Mouse (Mus musculus) layer of hippocampus, adult 18-20 months (tissue): Measurements from ENCODE around the gene Fdx1. TPM values are rescaled to one million over a fixed set of nuclear protein-coding genes. Genes with fewer than 3 reads are reported as not detected.

ENCODE experiments used
- DNase-seq, 2 experiments: peaks; one replicate each; pipeline ENCODE4 v3.0.0; 2022; ENCODE audit warnings: low spot score in 2 of 2
- long read RNA-seq: library from polyadenylated mRNA; stranded (forward); transcript quantifications from one replicate; pipeline ENCODE4 v2.0.0, GENCODE M21; 2021
- total RNA-seq, 2 experiments: library from RNA; stranded (reverse); gene quantifications; 2 replicates each; pipeline ENCODE4 v1.2.3; 2021

Fdx1 gene
- total RNA-seq = 10 to 100 TPM; 20.6 to 25.7 TPM
- long read RNA-seq, transcript Fdx1-201 (4 exons, 875 nt) = major isoform, 9 of 12 reads
- long read RNA-seq, partial matches to known transcripts = 1 of 12 reads
- long read RNA-seq, other reads (novel, unspliced or antisense) = 2 of 12 reads

DNA sequence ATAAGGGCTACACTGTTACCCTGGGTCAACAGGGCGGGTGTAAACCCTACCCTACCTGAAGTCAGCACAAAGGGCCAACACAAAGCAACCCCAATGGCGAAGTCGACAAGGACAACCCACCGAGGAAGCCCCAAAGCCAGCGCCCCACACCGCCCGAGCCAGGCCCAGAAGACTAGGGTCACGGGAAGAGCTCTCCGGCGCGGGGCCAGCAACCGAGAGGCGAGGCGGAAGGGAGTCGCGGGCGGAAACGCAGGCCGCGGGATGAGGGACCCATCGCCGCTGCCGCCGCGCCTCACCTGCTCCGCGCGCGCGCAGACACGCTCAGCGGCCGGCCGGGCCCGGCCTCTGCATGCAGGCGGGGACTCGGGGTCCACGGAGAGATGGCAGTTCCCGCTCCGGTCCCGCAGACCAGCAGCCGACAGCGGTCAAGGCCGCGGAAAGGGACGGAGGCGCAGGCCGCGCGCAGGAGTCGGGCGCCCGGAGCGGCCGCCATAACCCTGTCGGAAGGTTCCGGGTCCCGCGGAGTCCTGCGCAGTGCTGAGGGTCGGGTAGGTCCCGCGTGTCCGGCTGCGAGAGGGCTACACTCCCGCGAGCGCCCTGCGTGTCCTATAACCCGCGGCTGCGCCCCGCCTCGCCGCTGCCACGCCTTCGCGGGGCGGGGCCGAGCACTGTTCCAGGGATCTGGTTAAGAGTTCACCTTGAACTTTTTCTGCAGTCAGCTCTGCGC is at the start of gene Fdx1:
Gene Fdx1, minus strand, starts transcription at position 582 of the 727 bp plus-strand sequence.
- DNase-seq = peak; percentile 11 to 64

DNA sequence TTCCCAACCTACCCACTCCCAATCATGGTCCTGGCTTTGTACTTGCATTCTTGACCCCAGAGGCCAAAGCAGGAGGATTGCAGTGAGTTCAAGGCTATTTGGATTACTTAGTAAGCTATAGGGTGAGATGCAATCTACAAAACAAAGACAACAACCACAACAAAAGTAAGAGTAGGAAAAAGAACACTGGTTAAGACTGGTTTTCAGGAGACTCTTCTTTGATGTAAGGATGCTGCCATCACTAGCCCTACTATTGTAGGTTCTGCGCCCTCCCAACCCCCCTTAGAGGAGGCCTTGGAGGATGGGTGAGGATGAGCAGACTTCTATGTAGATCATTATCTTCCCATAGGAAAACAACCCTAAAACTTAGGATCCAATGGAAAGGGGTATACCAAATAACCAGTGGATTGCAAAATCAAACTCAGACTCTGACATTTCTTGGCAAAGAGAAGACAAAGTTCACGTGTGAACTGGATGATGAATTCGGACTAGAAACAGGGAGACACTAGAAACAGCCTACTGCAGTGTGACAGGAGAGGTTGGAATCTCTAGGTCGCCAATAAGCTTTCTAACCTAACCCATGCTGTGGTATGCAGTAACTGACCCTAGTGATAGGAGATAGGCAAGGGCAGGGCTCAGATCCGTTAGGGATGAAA is 49.6 kb upstream of the Fdx1 start:
- DNase-seq = no peak

DNA sequence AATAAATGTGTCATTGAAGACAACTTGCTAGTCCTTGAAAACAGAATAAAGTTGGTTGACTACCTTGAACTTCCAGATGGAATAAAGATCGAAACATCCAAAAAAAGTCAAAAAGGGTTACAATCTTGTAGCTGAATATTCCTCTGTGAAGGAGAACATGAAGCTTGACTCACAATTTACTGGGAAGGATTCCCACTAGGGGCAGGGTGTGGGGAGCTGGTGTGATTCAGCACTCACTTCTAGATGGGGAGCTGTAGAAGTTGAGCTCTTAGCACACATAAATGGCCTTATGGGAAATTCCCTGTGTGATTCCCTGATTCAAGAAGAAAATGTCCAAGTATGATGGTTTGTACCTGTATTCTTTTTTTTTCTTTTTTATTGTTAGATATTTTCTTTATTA is 49.0 kb upstream of the Fdx1 start:
- DNase-seq = no peak

DNA sequence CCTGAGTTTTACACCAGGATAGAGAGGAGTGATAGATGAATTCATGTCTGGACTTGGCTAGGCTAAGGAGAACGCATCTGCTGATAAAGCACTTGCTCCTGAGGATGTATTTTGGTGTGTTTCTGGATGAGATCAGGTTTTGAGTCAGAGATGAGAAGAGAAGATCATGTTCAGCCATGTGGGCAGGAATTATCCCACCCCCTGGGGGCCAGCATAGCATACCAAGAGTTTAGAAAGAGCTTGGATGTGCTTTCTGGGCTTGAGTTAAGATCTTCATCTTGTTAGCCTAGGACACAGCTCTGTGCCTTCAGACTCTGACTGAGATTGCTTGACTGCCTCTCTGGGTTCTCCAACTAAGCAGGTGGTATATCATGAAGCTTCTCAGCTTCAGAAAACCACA is 45.2 kb upstream of the Fdx1 start:
- no peak for DNase-seq

DNA sequence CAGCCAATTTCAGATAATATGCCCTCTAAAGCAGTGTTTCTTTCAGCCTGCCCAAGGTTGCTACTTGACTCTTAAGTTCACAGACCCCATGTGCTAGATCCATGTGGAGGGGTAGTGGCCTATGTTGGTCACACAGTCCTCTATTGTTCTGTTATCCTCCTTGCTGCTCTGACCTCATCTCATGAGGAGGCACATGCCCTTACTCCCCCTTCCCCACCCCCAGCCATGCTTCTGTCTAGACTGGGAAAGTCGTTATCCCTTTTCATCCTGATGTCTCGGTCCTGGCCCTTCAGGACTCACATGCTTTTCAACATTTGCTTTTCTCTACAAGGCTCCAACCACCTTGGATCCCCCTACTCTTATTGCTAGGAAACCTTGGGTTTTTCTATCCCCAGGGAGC is 44.0 kb upstream of the Fdx1 start:
- no peak for DNase-seq

DNA sequence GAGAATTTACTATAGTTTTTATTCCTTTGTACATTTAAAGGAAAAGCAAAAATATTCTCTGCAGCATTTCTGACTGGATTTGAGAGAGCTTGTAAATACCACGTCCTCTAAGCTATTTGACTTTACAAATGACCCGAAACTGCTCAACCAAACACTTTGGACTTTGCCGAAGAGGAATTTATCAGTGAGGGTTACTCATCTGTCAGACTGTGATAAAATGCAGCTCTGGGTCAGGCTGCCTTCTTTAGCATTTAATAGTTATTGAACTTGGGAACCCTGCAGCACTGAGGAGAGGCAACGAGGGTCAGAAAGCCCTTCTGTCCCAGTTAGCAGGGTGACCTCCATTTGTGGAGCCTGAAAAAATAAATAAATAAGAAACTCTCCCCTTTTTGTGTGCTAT is 40.1 kb upstream of the Fdx1 start:
- no peak for DNase-seq

DNA sequence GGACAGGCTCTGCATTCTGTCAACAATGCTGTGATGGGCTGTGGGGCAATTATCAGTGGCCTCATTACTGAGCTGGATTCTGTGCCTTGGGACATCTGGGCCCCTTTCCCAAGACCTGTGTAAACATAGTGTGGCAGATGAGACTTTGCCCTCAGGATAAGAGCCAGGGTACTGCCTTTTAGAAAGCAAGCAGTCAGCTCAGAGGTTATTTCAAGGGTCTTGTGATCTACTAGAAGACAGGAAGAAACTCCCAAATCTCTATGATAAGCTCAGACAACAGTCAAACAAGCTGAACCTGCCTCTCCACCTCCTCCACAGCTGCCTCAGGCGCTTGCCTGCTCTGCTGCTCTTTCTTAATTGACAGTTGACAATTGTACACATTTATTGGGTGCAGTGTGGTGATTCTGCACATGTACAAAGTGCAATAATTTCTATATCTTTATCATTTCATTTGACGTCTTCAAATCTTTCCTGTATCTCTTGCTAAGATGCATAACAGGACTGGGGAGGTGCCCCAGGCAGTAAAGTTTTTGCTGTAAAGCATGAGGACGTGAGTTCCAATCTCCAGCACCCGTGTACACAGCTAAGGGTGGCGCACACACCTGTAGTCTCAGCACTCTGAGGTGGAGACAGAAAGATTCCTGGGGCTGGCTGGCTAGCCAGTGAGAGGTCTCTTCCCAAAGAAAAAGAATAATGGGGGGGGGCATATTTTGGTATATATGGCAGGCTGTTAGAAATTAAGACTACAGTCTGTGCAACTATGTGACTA is 32.2 kb upstream of the Fdx1 start:
- DNase-seq = no peak

DNA sequence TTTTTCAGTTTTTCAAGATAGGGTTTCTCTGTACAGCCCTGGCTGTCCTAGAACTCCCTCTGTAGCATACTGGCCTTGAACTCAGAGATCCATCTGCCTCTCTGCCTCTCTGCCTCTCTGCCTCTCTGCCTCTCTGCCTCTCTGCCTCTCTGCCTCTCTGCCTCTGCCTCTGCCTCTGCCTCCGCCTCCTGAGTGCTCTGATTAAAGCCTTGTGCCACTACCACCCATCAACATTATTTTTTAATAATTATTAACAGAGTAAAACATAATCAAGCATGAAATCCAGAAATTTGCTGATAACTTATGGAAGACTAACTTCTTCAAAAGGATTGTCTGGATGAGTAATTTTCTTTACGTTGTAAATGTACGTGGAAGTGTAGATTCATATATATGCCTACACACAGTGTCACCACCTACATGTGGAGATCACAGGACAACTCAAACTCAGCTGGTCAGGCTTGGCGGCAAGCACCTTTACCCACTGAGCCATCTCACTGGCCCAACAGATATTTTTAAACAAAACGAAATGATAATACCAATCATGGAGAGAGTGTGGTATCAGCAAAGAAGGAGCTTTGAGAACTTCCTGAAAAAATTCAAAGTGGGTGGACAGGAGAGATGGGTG is 31.4 kb upstream of the Fdx1 start:
- no peak for DNase-seq

DNA sequence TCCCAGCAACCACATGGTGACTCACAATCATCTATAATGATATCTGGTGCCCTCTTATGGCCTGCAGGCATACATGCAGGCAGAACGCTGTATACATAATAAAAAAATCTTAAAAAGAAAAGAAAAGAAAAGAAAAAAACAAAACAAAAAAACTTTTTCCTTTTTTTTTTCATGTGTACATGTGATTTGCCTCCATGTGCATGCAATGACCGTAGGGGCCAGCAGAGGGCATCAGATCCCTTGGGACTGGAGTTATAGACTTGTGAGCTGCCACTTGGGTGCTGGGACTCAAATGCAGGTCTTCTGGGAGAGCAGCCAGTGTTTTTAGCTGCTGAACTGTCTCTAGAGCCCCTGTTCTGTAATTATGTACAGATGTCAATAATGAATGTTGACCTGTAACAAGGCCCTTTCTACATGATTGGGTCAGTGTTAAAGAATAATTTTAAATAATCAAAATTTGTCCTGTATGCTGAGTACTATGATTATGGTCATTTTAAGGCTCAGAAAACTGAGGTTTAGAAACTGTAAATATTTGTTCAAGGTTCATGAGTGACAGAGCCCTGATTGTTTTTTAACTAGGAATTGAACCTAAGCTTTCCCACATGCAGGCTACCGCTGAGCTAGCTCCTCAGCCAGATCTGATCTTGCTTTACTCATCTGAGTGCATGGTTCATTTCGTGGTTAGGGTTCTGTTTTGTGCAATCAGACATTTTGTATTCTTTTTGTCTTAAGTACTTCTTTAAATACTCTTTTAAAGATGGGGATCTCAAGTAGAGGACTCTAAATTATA is 30.3 kb upstream of the Fdx1 start:
- no peak for DNase-seq

DNA sequence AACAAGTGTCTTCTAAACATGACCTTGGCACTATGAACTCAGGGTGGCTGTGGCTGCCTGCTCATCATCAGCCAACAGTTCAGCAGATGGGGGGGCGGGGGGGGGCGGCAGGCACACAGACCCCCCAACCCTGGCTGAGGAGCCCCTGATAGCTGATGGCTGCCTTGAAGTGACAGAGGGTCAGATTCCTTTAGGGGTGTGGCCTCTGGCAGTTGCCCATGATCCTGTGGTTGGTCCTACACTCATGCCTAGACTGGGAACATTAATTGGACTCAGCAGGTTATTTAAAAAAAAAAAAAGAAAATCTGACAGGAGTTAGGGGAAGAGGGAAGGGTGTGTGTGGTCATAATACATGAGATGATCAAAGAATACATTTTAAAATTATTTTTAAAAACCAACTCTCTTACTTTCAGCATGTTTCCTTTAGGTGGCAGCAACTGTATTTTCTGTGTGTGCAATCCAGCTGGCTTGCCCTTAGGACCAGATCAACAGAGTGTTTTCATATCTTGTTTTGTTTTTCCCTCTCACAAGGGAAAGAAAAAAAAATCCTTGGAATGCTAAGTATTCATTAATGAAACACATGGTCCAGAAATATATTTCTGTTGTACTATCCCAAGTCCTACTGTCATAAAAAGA is 28.0 kb upstream of the Fdx1 start:
- DNase-seq = no peak

DNA sequence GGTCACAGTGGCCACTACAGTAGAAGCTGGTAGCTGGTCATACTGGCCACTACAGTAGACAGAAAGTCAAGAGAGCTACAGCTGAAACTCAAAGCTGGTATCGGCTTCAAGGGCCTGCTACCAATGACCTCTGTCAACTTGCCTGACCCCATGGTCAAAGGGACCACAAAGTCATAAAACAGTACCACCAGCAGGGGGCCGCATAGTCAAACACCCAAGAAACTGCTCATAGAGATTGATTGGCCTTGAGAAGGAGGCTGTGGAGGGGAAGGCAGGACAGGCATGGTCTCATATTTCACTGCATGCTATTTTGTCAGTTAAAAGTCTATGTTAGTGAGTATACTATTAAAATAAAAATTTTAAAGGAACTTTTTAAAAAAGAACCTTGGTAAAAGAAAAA is 27.5 kb upstream of the Fdx1 start:
- peak in 1 of 2 experiments; percentile 21 for DNase-seq

DNA sequence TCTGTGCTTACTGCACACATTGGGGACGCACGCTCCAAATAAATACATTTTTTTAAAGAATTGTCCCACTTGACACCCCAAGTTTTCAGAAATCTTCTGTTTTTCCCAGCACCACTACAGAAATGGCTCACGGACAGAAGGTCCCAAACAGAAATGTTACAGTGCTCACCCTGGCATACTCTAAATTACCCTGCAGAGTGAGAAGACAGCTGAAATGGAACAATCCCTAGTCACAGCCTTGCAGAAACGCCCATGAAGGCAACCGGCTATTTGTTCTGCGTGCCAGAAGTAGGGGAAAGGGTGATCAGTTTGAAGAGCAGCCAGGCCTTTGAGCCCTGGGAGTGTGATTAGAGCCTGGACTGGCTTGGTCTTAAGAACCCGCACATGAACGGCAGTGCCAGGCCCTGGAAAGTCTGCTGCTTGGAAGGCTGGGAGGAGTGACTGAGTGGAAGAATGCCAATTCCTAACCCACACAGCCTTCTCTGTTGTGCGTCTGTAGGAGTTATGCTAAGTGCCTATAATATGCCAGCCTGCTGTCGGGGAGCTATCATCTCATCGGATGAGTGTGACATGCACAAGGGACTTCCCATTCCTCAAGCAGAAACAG is 22.2 kb upstream of the Fdx1 start:
- DNase-seq = peak; percentile 72 to 85

DNA sequence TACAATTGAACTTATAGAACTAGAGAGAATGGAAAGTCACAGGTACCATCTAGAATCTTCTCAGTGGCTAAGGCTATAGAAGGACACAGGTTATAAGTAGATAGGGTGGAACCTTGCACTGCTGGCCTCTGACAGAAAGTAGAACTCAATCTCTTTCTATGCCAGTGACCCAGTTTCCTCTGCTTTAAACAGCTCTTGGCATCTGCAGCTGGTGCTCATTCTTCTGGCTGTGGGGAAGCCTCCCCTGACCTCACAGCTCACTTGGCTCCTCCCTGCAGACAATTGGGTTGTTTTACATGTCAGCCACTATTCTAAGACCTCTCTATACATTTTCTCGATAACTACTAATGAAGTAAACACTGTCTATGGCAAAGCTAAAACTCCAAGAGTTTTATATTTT is 17.8 kb upstream of the Fdx1 start:
- no peak for DNase-seq

DNA sequence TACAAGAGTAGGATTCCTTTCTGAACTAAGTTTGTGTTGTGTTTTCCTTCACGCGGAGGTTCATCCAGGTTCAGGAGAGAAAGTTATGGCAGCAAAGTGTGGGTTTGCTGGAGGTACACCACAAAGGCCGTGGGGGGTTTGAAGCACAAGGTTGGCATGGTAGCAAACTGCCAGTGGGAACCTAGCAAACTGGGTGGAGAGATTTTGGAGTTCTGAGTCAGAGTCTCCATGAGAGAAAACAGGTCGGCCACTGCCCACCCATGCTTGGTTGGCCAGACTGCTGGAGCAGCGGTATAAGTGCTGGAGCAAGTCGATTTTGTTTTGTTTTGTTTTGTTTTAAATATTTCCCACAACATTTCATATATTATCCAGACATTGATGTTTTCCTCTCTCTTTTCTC is 15.9 kb upstream of the Fdx1 start:
- no peak for DNase-seq

DNA sequence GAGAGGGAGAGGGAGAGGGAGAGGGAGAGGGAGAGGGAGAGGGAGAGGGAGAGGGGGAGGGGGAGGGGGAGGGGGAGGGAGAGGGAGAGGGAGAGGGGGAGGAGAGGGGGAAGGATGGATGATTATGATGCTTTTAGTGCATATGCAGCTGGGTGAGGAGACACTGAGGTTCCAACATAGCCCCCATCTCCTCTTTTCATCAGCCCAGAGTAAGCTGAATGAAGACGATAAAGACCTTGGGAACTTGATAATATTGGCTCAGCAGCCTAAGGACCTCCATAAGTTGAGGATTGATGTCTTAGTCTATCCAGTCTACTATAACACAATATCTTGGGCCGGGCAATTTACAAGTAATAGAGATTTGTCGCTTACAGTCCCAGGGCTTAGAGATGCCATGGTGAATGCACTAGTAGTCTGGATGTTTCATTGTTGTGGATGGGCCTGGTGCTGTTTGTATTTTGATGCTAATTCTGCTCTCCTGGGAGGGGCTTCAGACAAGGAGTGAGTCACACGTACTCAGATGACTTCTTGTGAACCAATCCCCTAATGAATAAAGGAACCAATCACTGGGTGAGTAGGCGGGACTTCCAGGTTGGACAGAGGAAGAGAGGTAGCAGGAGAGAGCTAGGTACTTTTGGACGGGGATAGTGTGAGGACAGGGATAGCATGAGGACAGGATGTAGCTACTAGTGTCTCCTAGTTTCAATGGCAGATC is 15.3 kb upstream of the Fdx1 start:
- DNase-seq = no peak

DNA sequence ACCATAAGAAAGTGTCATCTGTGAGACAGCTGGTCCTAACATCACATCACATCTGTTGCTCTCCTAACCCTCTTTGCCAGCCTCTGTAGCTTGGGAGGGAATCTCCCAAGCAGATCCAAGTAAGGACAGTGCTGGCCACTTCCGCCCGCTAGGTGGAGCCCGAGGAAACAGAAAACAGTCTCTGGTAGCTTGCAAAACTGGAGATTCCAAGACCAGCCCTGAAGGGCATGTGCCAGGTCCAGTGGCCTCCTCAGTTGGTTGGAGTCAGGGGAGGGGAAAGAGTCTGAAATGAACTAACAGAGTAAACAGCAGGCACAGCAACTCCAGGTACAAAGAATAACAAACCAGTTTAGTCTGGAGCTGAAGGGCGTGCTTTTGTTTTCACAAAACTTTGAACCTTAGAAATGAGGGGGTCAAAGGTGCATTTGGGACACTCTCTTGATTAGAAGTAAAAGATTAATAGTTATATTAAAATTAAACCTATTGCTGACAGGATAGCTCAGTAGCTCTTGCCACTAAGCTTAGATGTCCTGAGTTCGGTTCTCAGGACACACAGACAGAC is 14.2 kb upstream of the Fdx1 start:
- DNase-seq = peak; percentile 56 to 91

DNA sequence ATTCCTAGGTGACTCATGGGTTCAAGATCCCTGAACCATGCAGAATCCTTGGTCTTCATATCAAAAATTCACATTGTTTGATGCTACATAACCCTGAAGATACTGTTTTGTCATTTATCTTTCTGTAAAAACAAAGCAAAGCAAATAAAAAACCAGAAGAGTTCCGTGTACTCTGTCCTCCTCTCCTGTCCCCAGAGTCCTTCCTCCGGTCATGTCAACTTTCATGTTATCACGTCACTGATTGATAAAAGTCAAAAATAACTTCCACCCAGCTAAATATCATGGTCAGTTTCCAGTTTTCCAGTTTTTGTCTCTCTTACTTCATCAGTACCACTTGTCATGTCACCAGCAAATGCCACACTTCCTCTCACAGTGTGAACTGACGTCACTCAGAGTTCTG is 11.5 kb upstream of the Fdx1 start:
- no peak for DNase-seq

DNA sequence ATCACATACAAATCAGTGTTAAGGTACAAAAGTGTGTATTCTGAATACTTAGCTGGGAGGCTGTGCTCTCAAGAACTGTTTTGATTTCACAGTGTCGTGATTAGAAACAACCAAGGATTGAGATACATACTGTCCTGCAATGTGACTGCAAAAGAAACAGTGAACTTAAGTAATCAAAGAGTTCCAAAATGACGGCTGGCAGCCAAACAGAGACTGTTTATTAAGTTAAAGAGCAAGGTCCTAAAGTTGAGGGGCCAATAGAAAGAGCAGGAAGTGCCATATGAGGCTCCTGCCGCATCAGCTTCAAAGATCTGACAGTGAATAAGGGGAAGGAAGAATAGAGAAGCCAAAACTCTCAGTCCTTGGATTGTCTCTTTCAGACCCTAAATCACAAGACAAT is 10.5 kb upstream of the Fdx1 start:
- no peak for DNase-seq

DNA sequence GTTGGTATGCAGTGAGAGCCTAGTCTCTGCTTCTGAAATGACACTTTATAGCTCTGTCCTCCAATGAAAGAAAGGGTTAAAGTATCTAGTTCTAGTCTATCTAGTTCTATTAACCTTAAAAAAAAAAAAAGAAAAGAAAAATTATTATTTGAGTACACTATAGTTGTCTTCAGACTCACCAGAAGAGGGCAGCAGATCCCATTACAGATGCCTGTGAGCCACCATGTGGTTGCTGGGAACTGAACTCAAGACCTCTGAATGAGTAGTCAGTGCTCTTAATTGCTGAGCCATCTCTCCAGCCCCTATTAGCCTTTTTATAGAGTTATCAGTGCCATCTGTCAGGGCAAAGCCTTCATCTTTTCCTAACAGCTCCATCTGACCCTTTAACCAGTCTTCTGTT is 3.0 kb upstream of the Fdx1 start:
- no peak for DNase-seq
